Mouse (Mus musculus) liver, postnatal 0 days (tissue): Measurements from ENCODE around the gene Top3b. TPM values are rescaled to one million over a fixed set of nuclear protein-coding genes. Genes with fewer than 3 reads are reported as not detected.

Experiments
- ATAC-seq: fragments of 200-750 bp; cut with Nextera tagmentation; 2 replicates; pipeline ENCODE4 v1.8.0; 2017; ENCODE audit warnings: mild to moderate bottlenecking, moderate library complexity
- DNase-seq: peaks from one replicate; pipeline ENCODE4 v3.0.0-alpha.2; 2016
- H3K27ac ChIP-seq: fragments of 300-500 bp; sonication (generic); 2 replicates; pipeline ENCODE4 v1.5.1; 2014; ENCODE audit warnings: antibody characterized with exemption, moderate library complexity, mild to moderate bottlenecking, low read depth
- H3K27me3 ChIP-seq: fragments of 300-500 bp; sonication (generic); 2 replicates; pipeline ENCODE4 v1.6.1; 2014; ENCODE audit warnings: low read length, control low read depth, mixed read lengths; ENCODE audit not compliant: insufficient read depth
- H3K36me3 ChIP-seq: fragments of 300-500 bp; sonication (generic); replicated peaks from 2 replicates; pipeline ENCODE4 v1.6.1; 2014; ENCODE audit warnings: mild to moderate bottlenecking, control low read depth, low read length, moderate library complexity, mixed read lengths; ENCODE audit not compliant: insufficient read depth
- H3K4me1 ChIP-seq: fragments of 300-500 bp; sonication (generic); 2 replicates; pipeline ENCODE4 v1.6.1; 2014; ENCODE audit warnings: antibody characterized with exemption, mild to moderate bottlenecking, control low read depth; ENCODE audit not compliant: insufficient read depth
- H3K4me2 ChIP-seq: fragments of 300-500 bp; sonication (generic); 2 replicates; pipeline ENCODE4 v1.6.1; 2014; ENCODE audit warnings: low read depth, mild to moderate bottlenecking, low read length, moderate library complexity, mixed read lengths
- H3K4me3 ChIP-seq: fragments of 300-500 bp; sonication (generic); 2 replicates; pipeline ENCODE4 v1.5.1; 2014; ENCODE audit warnings: low read depth, low read length
- H3K9ac ChIP-seq: fragments of 300-500 bp; sonication (generic); replicated peaks from 2 replicates; pipeline ENCODE4 v1.6.1; 2014; ENCODE audit warnings: mild to moderate bottlenecking, moderate library complexity
- H3K9me3 ChIP-seq: fragments of 300-500 bp; sonication (generic); 2 replicates; pipeline ENCODE4 v1.6.1; 2016; ENCODE audit warnings: mild to moderate bottlenecking, control low read depth, low read length, mixed read lengths
- CTCF ChIP-seq: sonication (generic); IDR thresholded peaks from 2 replicates; pipeline ENCODE4 v1.5.1; 2016; ENCODE audit warnings: antibody characterized with exemption, low read depth
- EP300 ChIP-seq: IDR thresholded peaks from 2 replicates; pipeline ENCODE4 v1.6.1; 2016; ENCODE audit warnings: antibody characterized with exemption, low read depth, mild to moderate bottlenecking
- WGBS: fragments of 180-500 bp; shearing (Covaris S2); extraction: QIAGEN DNeasy Blood & Tissue Kit; methylation state at CpG from one replicate; pipeline ENCODE4 v1.1.7; 2014; ENCODE audit not compliant: insufficient replicate concordance; 5-methylcytosine and 5-hydroxymethylcytosine counted together
- polyA plus RNA-seq: library from polyadenylated mRNA; unstranded; fragments of >200 nt; fragmentation: Nextera tagmentation; extraction: Ambion mirVana; gene quantifications from 2 replicates; pipeline ENCODE4 v1.2.1, GENCODE M21; 2015

Gene Top3b
- polyA plus RNA-seq, 1 experiment from 2014 or later: 17.8 TPM

GRCm38 (mm10) chr16:16892366-16892765 is 21.8 kb downstream of the Top3b start:
- Histone ChIP-seq H3K9ac (no peak overlapping the region), H3K4me1 (peaks cover 19% of the 10 kb centered on the region), H3K9me3 (no peaks in the 10 kb centered on the region), H3K4me2 (no peak overlapping the region), H3K27me3 (no peaks in the 10 kb centered on the region), H3K27ac (no peak overlapping the region), H3K36me3 (peaks cover 65% of the 10 kb centered on the region), H3K4me3 (no peak overlapping the region)
- no peak for DNase-seq
- 83% methylated on average over 7 of the region's 7 CpGs for WGBS
- TF ChIP-seq EP300 (no peak), CTCF (no peak)
- ATAC-seq: no peak

- peak overlapping the region; percentile 68; the same call in 1 of the 2 replicates for H3K27ac ChIP-seq
- ATAC-seq (no peak), DNase-seq (no peak)
- H3K9me3 ChIP-seq: no peaks in the 10 kb centered on the region
- WGBS: 8% methylated on average over 4 of the region's 4 CpGs
- peaks cover 31% of the 10 kb centered on the region for H3K4me1 ChIP-seq
- H3K27me3 ChIP-seq: no peaks in the 10 kb centered on the region
- no peak overlapping the region for H3K4me3 ChIP-seq
- no peak overlapping the region for H3K9ac ChIP-seq
- peak overlapping the region; percentile 95 for H3K4me2 ChIP-seq
- TF ChIP-seq EP300 (no peak), CTCF (no peak)
- H3K36me3 ChIP-seq: peaks cover 30% of the 10 kb centered on the region
These were observed 25.5 kb downstream of the Top3b start for GRCm38 (mm10) chr16:16896015-16896381.

- H3K4me2 ChIP-seq: peak within 1 kb of the TSS; percentile 95
- ATAC-seq (peak; percentile 95), DNase-seq (peak; percentile 96)
- peak within 1 kb of the TSS; percentile 72 for H3K9ac ChIP-seq
- WGBS: under 1% methylated on average over 29 of the region's 29 CpGs
- H3K4me1 ChIP-seq: peaks cover 31% of the 10 kb centered on the region
- TF ChIP-seq CTCF (peak; percentile 99), EP300 (no peak)
- peak within 1 kb of the TSS; percentile 68 for H3K27ac ChIP-seq
- H3K4me3 ChIP-seq: peak within 1 kb of the TSS; percentile 63
- peaks cover 25% of the 10 kb centered on the region for H3K36me3 ChIP-seq
- no peaks in the 10 kb centered on the region for H3K9me3 ChIP-seq
- H3K27me3 ChIP-seq: no peaks in the 10 kb centered on the region
These were observed 26.0 kb downstream of the Top3b start, which contains the start of gene Ppm1f for GRCm38 (mm10) chr16:16896382-16897055. Gene Ppm1f, plus strand, starts transcription at chr16:16896469.

- H3K4me2 ChIP-seq: peak overlapping the region; percentile 95
- H3K36me3 ChIP-seq: peaks cover 19% of the 10 kb centered on the region
- peak overlapping the region; percentile 63 for H3K4me3 ChIP-seq
- H3K4me1 ChIP-seq: peaks cover 31% of the 10 kb centered on the region
- ATAC-seq: no peak
- H3K9me3 ChIP-seq: no peaks in the 10 kb centered on the region
- WGBS: 23% methylated on average over 10 of the region's 10 CpGs
- peak overlapping the region; percentile 68 for H3K27ac ChIP-seq
- H3K9ac ChIP-seq: peak overlapping the region; percentile 72
- H3K27me3 ChIP-seq: no peaks in the 10 kb centered on the region
- no peak for DNase-seq
- TF ChIP-seq CTCF (no peak), EP300 (no peak)
These were observed 26.6 kb downstream of the Top3b start for GRCm38 (mm10) chr16:16897056-16897584.

GRCm38 (mm10) chr16:16902329-16902728 is 31.8 kb downstream of the Top3b start:
- DNase-seq (no peak), ATAC-seq (no peak)
- no peak overlapping the region for H3K4me3 ChIP-seq
- H3K27me3 ChIP-seq: no peaks in the 10 kb centered on the region
- 0 out of 2 replicates have a peak, but pooled peaks cover 13% of the 10 kb centered on the region for H3K36me3 ChIP-seq
- H3K4me2 ChIP-seq: no peak overlapping the region
- H3K27ac ChIP-seq: no peak overlapping the region
- peaks cover 18% of the 10 kb centered on the region for H3K4me1 ChIP-seq
- no peak for TF ChIP-seq CTCF
- TF ChIP-seq EP300: no peak
- no peaks in the 10 kb centered on the region for H3K9me3 ChIP-seq
- no peak overlapping the region for H3K9ac ChIP-seq
- 50% methylated on average over 4 of the region's 4 CpGs for WGBS

GRCm38 (mm10) chr16:16903188-16903587 is 32.7 kb downstream of the Top3b start:
- Histone ChIP-seq H3K9ac (no peak overlapping the region), H3K27me3 (no peaks in the 10 kb centered on the region), H3K4me3 (no peak overlapping the region), H3K9me3 (no peaks in the 10 kb centered on the region), H3K4me2 (no peak overlapping the region), H3K36me3 (0 out of 2 replicates have a peak, but pooled peaks cover 13% of the 10 kb centered on the region), H3K27ac (no peak overlapping the region), H3K4me1 (peaks cover 9% of the 10 kb centered on the region)
- TF ChIP-seq CTCF: no peak
- TF ChIP-seq EP300: no peak
- whole genome bisulfite sequencing: 80% methylated on average over 5 of the region's 5 CpGs
- ATAC-seq (no peak), DNase-seq (no peak)
